Mouse (Mus musculus) hindbrain, embryonic 13.5 days (tissue): ENCODE measurements around the gene Tead3. TPM values are rescaled to one million over a fixed set of nuclear protein-coding genes. Genes with fewer than 3 reads are reported as not detected.

Experiments
- ATAC-seq: fragments of 200-750 bp; cut with Nextera tagmentation; 2 replicates; pipeline ENCODE4 v1.8.0; 2017; ENCODE audit warnings: moderate TSS enrichment; ENCODE audit not compliant: low FRiP score
- H3K27ac ChIP-seq: fragments of 300-500 bp; sonication (generic); 2 replicates; pipeline ENCODE4 v1.5.1; 2015; ENCODE audit warnings: inconsistent platforms, mild to moderate bottlenecking, moderate library complexity
- H3K27me3 ChIP-seq: fragments of 300-500 bp; sonication (generic); 2 replicates; pipeline ENCODE4 v1.6.1; 2015; ENCODE audit warnings: mild to moderate bottlenecking, inconsistent platforms
- H3K36me3 ChIP-seq: fragments of 300-500 bp; sonication (generic); 2 replicates; pipeline ENCODE4 v1.6.1; 2015; ENCODE audit warnings: mild to moderate bottlenecking, inconsistent platforms
- H3K4me1 ChIP-seq: fragments of 300-500 bp; sonication (generic); replicated peaks from 2 replicates; pipeline ENCODE4 v1.6.1; 2015; ENCODE audit warnings: inconsistent platforms
- H3K4me2 ChIP-seq: fragments of 300-500 bp; sonication (generic); 2 replicates; pipeline ENCODE4 v1.6.1; 2015; ENCODE audit warnings: inconsistent platforms, mild to moderate bottlenecking, moderate library complexity
- H3K4me3 ChIP-seq: fragments of 300-500 bp; sonication (generic); 2 replicates; pipeline ENCODE4 v1.5.1; 2015; ENCODE audit warnings: mild to moderate bottlenecking, inconsistent platforms
- H3K9ac ChIP-seq: fragments of 300-500 bp; sonication (generic); 2 replicates; pipeline ENCODE4 v1.6.1; 2015; ENCODE audit warnings: mild to moderate bottlenecking, inconsistent platforms
- H3K9me3 ChIP-seq: fragments of 300-500 bp; sonication (generic); 2 replicates; pipeline ENCODE4 v1.6.1; 2016; ENCODE audit warnings: inconsistent platforms
- WGBS: fragments of 180-500 bp; shearing (Covaris S2); methylation state at CpG from one replicate; pipeline ENCODE4 v1.1.7; 2015; 5-methylcytosine and 5-hydroxymethylcytosine counted together
- polyA plus RNA-seq: library from polyadenylated mRNA; unstranded; fragments of >200 nt; fragmentation: Nextera tagmentation; extraction: Ambion mirVana; gene quantifications from 2 replicates; pipeline ENCODE4 v1.2.1, GENCODE M21; 2015

Gene Tead3
- 1.8 and 2.0 TPM in 2 replicates for polyA plus RNA-seq

DNA sequence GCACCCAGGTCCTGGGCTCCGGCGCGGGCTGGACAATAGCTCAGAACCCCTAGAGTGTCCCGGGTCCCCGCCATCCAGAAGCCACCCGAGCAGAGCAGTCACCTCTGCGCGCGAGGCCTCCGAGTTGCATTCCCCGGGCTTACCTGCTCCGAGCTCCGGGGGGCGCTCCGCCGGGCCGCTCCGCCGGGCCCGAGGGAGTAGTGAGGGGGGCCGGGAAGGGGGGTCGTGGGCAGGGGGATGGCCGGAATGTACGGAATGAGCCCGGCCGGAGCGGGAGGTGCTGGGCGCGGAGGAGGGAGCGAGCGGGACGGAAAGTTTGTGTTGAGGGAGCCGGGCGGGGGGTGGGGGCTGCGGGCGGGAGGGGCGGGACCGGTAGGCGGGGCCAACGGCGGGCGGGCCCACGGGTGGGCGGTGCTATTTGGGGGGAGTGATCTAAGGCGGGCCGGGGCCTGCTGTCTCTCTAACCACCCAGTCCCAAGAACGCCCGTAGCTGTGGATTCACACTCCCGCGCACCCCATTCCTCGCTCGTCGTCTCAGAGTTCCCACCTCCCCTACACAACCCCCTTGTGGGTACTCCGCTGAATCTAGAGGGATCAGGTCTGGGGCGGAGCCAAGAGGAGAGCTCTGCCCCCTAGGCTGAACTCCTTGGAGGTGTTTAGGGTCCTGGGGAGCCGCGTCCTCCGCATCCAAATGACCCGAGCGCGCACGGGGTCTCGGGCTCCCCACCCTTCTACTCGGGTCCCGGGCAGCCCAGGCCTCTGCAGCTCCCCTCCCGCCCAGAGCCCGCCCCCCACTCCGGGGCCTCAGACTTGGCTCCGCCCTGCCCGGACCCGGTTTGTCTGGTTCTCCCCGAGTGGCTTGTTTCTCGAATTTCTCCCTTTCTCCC is at the start of gene Tead3:
Gene Tead3, minus strand, starts transcription at position 352 of the 887 bp plus-strand sequence.
- peak within 1 kb of the TSS; percentile 62 for H3K27ac ChIP-seq

DNA sequence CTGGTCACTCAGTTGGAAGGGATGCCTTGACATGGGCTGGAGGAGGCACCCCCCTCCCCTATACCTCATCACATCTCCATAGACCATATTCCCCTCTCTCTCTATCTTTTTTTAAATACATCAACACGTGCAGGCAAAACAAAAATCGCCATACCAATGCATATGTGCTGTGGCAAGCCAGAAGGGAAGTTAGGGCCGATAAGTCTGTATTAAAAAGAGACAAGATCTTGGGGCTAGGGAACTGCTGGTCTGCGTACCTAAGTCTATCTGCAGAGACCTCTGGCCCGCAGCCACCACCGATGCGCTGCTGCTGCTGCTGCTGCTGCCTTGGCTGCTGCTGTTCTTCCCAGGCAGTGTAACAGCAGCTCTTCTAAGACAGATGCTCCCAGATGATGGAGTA is 44.4 kb upstream of the Tead3 start:
- Histone ChIP-seq H3K27ac (no peak overlapping the region), H3K36me3 (peaks cover 24% of the 10 kb centered on the region), H3K27me3 (0 out of 2 replicates have a peak, but pooled peaks cover 3% of the 10 kb centered on the region), H3K9me3 (no peaks in the 10 kb centered on the region), H3K4me3 (no peak overlapping the region), H3K4me1 (peaks cover 3% of the 10 kb centered on the region; the same call in 1 of the 2 replicates), H3K9ac (no peak overlapping the region), H3K4me2 (no peak overlapping the region)
- 89% methylated on average over 7 of the region's 7 CpGs for WGBS
- ATAC-seq: no peak

More for the DNA sequence above, at the start of gene Tead3:
- Histone ChIP-seq H3K4me2 (peak within 1 kb of the TSS; percentile 84), H3K4me3 (peak within 1 kb of the TSS; percentile 57), H3K36me3 (no peaks in the 10 kb centered on the region), H3K9ac (peak within 1 kb of the TSS; percentile 78), H3K27me3 (peaks cover 73% of the 10 kb centered on the region), H3K4me1 (peaks cover 43% of the 10 kb centered on the region), H3K9me3 (no peaks in the 10 kb centered on the region)
- under 1% methylated on average over 60 of the region's 73 CpGs for WGBS
- ATAC-seq: peak; percentile 69

DNA sequence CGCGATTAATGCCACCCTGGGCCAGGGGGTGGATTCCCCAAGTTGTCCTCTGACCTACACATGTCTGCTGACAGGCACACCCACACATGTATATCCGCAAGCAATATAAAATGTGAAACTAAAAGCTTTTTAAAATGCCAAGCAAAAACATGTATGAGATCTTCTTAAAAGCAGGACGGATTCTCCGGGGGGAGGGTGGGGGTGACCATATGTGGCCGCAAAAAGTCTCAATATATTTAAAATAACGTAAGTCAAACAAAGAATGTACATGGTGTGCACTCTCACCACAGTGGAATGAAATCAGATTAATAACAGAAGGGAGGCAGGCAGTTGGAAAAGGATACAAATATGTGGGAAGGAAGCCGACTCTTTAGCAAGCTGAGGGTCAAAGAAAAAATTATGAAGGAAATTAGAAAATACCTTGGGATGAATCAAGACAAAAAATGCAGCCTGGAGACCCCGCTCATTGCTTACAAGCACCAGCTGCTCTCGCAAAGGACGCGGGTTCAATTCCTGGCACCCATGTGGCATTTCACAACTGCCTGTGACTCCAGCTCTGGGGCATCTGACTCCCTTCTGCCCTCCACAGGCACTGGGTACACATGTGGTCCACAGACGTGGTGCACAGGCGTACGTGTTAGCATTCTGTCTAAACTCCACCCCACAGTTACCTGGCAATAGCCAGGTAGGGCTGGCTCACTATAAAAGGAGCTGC is 43.6 kb upstream of the Tead3 start:
- no peak overlapping the region for H3K27ac ChIP-seq
- H3K27me3 ChIP-seq: 0 out of 2 replicates have a peak, but pooled peaks cover 4% of the 10 kb centered on the region
- H3K9ac ChIP-seq: no peak overlapping the region
- ATAC-seq: no peak
- no peak overlapping the region for H3K4me2 ChIP-seq
- peaks cover 3% of the 10 kb centered on the region; the same call in 1 of the 2 replicates for H3K4me1 ChIP-seq
- H3K9me3 ChIP-seq: no peaks in the 10 kb centered on the region
- WGBS: 87% methylated on average over 15 of the region's 15 CpGs
- no peak overlapping the region for H3K4me3 ChIP-seq
- peaks cover 17% of the 10 kb centered on the region for H3K36me3 ChIP-seq

GRCm38 (mm10) chr17:28391568-28392432 is 41.2 kb upstream of the Tead3 start:
- Histone ChIP-seq H3K27me3 (peaks cover 23% of the 10 kb centered on the region), H3K4me3 (no peak overlapping the region), H3K9ac (no peak overlapping the region), H3K27ac (no peak overlapping the region), H3K4me1 (peaks cover 4% of the 10 kb centered on the region), H3K36me3 (no peaks in the 10 kb centered on the region), H3K4me2 (0 out of 2 replicates have a peak overlapping the region, but pooled peaks have one; percentile 13), H3K9me3 (no peaks in the 10 kb centered on the region)
- 9% methylated on average over 21 of the region's 25 CpGs for WGBS
- ATAC-seq: no peak

DNA sequence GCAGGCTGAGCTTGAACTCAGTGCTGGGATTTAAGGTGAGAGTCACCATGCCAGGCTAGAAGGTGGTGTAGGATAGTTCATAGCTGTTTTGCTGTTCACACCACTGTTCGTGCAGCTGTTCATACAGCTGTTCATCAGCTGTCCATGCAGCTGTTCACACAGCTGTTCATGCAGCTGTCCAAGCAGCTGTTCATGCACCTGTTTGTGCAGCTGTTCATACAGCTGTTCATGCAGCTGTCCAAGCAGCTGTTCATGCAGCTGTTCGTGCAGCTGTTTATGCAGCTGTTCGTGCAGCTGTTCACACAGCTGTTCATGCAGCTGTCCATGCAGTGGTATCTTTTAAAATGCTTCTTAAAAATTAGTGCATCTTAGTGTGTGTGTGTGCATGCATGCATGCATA is 37.9 kb upstream of the Tead3 start:
- ATAC-seq: no peak
- Histone ChIP-seq H3K27ac (no peak overlapping the region), H3K36me3 (no peaks in the 10 kb centered on the region), H3K4me1 (peaks cover 10% of the 10 kb centered on the region), H3K4me3 (no peak overlapping the region), H3K4me2 (no peak overlapping the region), H3K9me3 (no peaks in the 10 kb centered on the region), H3K27me3 (peaks cover 31% of the 10 kb centered on the region), H3K9ac (no peak overlapping the region)
- 91% methylated on average over 3 of the region's 3 CpGs for WGBS

DNA sequence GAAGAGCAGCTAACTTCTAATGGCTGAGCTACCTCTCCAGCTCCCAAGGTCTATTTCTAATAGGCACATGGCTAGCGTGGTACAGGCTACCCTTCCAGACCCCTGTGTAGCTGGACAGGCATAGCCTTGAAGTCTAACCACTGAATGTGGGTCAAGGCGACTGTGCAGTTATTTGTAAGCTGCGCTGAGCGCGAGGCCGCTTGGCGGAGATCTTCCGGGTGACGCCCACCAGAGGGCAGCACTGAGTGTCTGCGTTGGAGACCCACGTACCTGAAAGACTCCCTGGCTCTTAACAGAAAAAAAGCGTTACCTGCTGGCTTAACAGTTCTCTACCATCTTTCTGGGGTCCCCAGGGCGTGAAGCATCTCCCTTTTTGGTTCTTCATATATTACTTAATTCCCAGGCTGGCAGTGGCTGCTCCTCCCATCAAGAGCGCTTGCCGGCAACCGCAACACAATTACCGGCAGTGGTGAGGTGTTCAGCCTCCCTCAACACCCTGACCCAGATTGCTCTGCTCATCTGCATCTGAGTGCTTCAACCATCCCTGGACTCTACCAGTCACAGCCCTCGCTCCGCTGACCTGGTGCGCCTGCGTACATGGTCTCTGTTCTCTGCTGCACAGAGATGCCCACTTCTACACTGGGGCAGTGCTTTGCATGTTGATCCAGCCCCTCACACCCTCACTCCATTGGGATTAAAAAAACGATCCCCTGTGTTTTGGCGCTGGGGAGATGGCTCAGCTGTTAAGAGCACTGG is 35.7 kb upstream of the Tead3 start:
- Histone ChIP-seq H3K4me3 (peak overlapping the region; percentile 25), H3K4me1 (peaks cover 6% of the 10 kb centered on the region), H3K9me3 (no peaks in the 10 kb centered on the region), H3K4me2 (peak overlapping the region; percentile 52), H3K9ac (peak overlapping the region; percentile 61), H3K27me3 (peaks cover 29% of the 10 kb centered on the region), H3K27ac (no peak overlapping the region), H3K36me3 (no peaks in the 10 kb centered on the region)
- WGBS: 6% methylated on average over 23 of the region's 23 CpGs
- ATAC-seq: peak; percentile 66; the same call in 1 of the 2 replicates

DNA sequence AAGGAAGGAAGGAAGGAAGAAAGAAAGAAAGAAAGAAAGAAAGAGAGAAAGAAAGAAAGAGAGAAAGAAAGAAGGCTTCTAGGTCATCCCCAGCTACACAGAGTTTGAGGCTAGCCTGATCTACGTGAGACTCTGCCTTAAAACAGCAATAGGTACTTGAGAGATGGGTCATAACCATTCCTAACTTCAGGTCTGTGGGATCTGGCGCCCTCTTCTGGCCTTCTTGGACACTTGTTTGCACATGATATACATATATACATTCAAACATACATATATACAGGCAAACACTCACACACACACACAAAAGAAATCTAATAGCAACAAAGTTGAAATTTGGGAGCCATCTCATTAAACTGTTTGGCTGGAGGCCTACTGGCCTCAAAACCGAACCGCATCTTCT is 33.7 kb upstream of the Tead3 start:
- peaks cover 6% of the 10 kb centered on the region for H3K4me1 ChIP-seq
- no peaks in the 10 kb centered on the region for H3K9me3 ChIP-seq
- H3K4me2 ChIP-seq: no peak overlapping the region
- no peak overlapping the region for H3K27ac ChIP-seq
- H3K9ac ChIP-seq: no peak overlapping the region
- no peak overlapping the region for H3K4me3 ChIP-seq
- WGBS: 66% methylated on average over 4 of the region's 4 CpGs
- H3K36me3 ChIP-seq: no peaks in the 10 kb centered on the region
- H3K27me3 ChIP-seq: peaks cover 28% of the 10 kb centered on the region
- no peak for ATAC-seq

DNA sequence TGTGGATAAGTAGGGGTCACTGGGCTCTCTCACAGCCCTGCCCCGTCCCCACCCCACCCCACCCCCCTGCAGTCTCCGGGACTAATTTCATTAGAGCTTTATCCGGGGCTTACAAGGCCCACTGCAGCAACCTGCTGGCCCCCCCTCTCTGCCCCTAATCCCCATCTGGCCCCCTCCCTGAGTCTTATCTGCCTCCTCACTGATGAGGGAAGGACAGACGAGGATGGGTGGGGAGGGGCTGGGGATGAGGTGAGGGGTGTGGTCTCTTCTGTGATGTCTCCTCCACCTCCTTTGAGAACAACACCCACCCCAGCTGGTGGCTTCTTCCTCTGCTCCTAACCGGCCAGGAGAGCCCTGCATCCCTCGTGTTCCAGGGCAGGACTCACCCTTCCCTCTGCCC is 29.6 kb upstream of the Tead3 start:
- H3K4me1 ChIP-seq: no peaks in the 10 kb centered on the region
- no peak overlapping the region for H3K4me2 ChIP-seq
- H3K4me3 ChIP-seq: no peak overlapping the region
- peaks cover 20% of the 10 kb centered on the region for H3K27me3 ChIP-seq
- no peak overlapping the region for H3K9ac ChIP-seq
- ATAC-seq: no peak
- no peaks in the 10 kb centered on the region for H3K36me3 ChIP-seq
- no peaks in the 10 kb centered on the region for H3K9me3 ChIP-seq
- 14% methylated on average over 6 of the region's 6 CpGs for WGBS
- H3K27ac ChIP-seq: no peak overlapping the region

- ATAC-seq: no peak
- H3K9ac ChIP-seq: no peak overlapping the region
- no peaks in the 10 kb centered on the region for H3K36me3 ChIP-seq
- H3K4me1 ChIP-seq: no peaks in the 10 kb centered on the region; the same call in 1 of the 2 replicates
- H3K9me3 ChIP-seq: no peaks in the 10 kb centered on the region
- 20% methylated on average over 17 of the region's 17 CpGs for WGBS
- no peak overlapping the region for H3K27ac ChIP-seq
- H3K4me3 ChIP-seq: no peak overlapping the region
- peaks cover 43% of the 10 kb centered on the region for H3K27me3 ChIP-seq
- H3K4me2 ChIP-seq: no peak overlapping the region
These were observed 25.0 kb upstream of the Tead3 start for GRCm38 (mm10) chr17:28375592-28376061.

GRCm38 (mm10) chr17:28374494-28374893 is 23.9 kb upstream of the Tead3 start:
- H3K9me3 ChIP-seq: no peaks in the 10 kb centered on the region
- no peaks in the 10 kb centered on the region for H3K36me3 ChIP-seq
- 0 out of 2 replicates have a peak overlapping the region, but pooled peaks have one; percentile 13 for H3K4me2 ChIP-seq
- peaks cover 43% of the 10 kb centered on the region for H3K27me3 ChIP-seq
- no peak overlapping the region for H3K9ac ChIP-seq
- ATAC-seq: no peak
- WGBS: 29% methylated on average over 16 of the region's 16 CpGs
- H3K4me1 ChIP-seq: no peaks in the 10 kb centered on the region; the same call in 1 of the 2 replicates
- no peak overlapping the region for H3K4me3 ChIP-seq
- H3K27ac ChIP-seq: no peak overlapping the region

GRCm38 (mm10) chr17:28373821-28374220 is 23.2 kb upstream of the Tead3 start:
- Histone ChIP-seq H3K4me1 (no peaks in the 10 kb centered on the region; the same call in 1 of the 2 replicates), H3K9ac (no peak overlapping the region), H3K36me3 (no peaks in the 10 kb centered on the region), H3K9me3 (no peaks in the 10 kb centered on the region), H3K27me3 (peaks cover 43% of the 10 kb centered on the region), H3K27ac (no peak overlapping the region), H3K4me3 (no peak overlapping the region), H3K4me2 (no peak overlapping the region)
- 11% methylated on average over 10 of the region's 10 CpGs for WGBS
- no peak for ATAC-seq
